Comparison of ENCODE assay signal across 1 mouse cellular context in the genomic region with DNA sequence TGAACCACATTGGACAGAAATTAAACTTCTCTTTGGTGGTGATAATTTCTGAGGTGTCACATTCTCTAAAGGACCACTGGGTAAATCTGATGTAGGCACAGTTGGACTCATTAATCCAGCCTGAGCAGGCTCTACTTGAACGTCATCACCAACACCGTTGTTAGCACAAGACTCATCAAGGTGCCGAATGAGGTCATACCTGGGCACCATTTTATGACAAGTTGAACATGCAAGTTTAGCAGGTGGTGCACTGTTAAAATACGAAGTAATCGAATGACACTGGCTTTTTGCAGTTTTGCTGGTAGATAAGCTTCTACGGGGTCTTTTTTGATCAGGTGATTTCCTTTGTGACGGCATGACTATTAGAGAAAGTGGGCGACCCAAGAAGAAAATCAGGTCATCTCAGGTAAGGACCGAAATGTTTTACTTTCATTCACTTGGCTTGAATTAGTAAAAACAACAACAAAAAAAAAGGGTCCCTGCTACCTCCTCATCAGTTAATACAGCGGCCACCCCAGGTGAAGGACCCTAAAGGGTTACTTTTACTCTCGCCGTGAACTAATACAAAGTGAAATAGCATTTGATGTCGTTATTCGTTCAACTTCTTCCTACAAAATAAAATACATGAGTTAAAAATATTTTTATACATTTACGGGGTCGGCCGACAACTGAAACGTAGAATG.
TF ChIP-seq lines count a peak whose summit lies in the region.

No protein-coding gene starts in this region.

TF ChIP-seq in CH12.LX, 34 proteins besides CTCF, POLR2A, EP300 and RAD21:
- no peak for TF ChIP-seq ZMIZ1 (IDR thresholded peaks at IDR 0.05; ENCODE audit: low read depth, low read length)
- no peak for TF ChIP-seq MXI1 (IDR thresholded peaks at IDR 0.05; ENCODE audit: low read depth, low read length)
- no peak for TF ChIP-seq IRF4 (IDR thresholded peaks at IDR 0.05; ENCODE audit: low read depth, low read length)
- TF ChIP-seq KAT2A (IDR thresholded peaks at IDR 0.05; ENCODE audit: insufficient replicate concordance, low read length), result no peak
- peak; percentile 32; the same call in 1 of the 2 replicates for TF ChIP-seq ZNF384 (IDR thresholded peaks at IDR 0.05; ENCODE audit: low read depth, low read length)
TF ChIP-seq in CH12.LX: peak in this region for 1.
